ENCODE assay signal across 15 mouse cellular contexts in the genomic region with DNA sequence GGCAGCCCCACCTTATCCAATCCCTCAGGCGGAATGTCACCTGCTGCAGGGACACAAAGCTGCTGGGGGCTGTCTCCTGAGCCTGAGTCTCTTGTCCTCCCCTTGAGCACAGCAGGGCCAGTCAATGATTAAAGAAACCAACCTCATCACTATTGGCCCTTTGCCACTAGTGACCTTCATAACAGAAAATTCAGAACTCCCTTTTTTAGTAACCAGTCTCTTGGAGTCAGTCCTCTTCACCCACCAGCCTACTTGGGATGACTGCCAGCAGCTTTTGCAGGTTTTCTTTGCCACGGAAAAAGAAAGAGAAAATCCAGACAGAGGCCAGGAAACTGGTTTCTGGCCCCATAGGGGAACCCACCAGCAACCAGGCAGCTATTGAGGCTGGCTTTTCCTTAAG. TPM values are rescaled to one million over a fixed set of nuclear protein-coding genes. Genes with fewer than 3 reads are reported as not detected.
DNase-seq lines count a peak whose midpoint lies in the region; ATAC-seq lines count a peak whose summit lies in the region.
"Had no signal": no experiment of that assay in that cellular context is flagged by ENCODE, and none has a peak within 500 bp of the region (broad histone marks: within the 10 kb centered on the region; RNA-seq: fewer than 3 reads in every experiment).

No protein-coding gene starts in this region.

- no peaks in the 10 kb centered on the region for H3K27me3 ChIP-seq in kidney, embryonic 14.5 days (ENCODE audit: control insufficient read depth, insufficient read depth, low read length)
- H3K27me3 ChIP-seq in stomach, embryonic 15.5 days (replicated peaks) = no peaks in the 10 kb centered on the region
- H3K27me3 ChIP-seq: embryonic facial prominence, embryonic 13.5 days; forebrain, embryonic 13.5 days; liver, embryonic 13.5 days had no signal

- DNase-seq in adrenal gland, adult (ENCODE audit: inconsistent age in 2 of 2, low spot score in 1 of 2) = peak; percentile 42 to 81
- no peak for DNase-seq in adrenal gland, adult 18-20 months (ENCODE audit: low spot score in 2 of 2)
- DNase-seq in kidney, adult 18-20 months = peak; percentile 14
- peak; percentile 53 for DNase-seq in adrenal gland, postnatal 14 days
- DNase-seq in right cerebral cortex, postnatal 25 days = no peak
- no peak for DNase-seq in frontal cortex, postnatal 25 days (ENCODE audit: low spot score in 2 of 2)
- DNase-seq: cerebellum, postnatal 25 days; gastrocnemius, postnatal 10 days; liver, embryonic 13.5 days had no signal

- no peak overlapping the region for H3K4me2 ChIP-seq in kidney, embryonic 14.5 days (replicated peaks; ENCODE audit: low read depth, low read length)
- no peak overlapping the region for H3K4me2 ChIP-seq in stomach, embryonic 15.5 days
- H3K4me2 ChIP-seq: embryonic facial prominence, embryonic 13.5 days; forebrain, embryonic 13.5 days; liver, embryonic 13.5 days had no signal

- H3K9me3 ChIP-seq in kidney, embryonic 14.5 days (ENCODE audit: control insufficient read depth, low read length) = no peaks in the 10 kb centered on the region
- no peaks in the 10 kb centered on the region for H3K9me3 ChIP-seq in stomach, embryonic 15.5 days
- H3K9me3 ChIP-seq: embryonic facial prominence, embryonic 13.5 days; forebrain, embryonic 13.5 days; liver, embryonic 13.5 days had no signal

- 66% methylated on average over 2 of the region's 2 CpGs for WGBS in kidney, embryonic 14.5 days
- WGBS in stomach, embryonic 15.5 days = 49% methylated on average over 2 of the region's 2 CpGs

- no peak overlapping the region for H3K9ac ChIP-seq in kidney, embryonic 14.5 days (ENCODE audit: low read depth, low read length)
- no peak overlapping the region for H3K9ac ChIP-seq in stomach, embryonic 15.5 days
- H3K9ac ChIP-seq: embryonic facial prominence, embryonic 13.5 days; forebrain, embryonic 13.5 days; liver, embryonic 13.5 days had no signal

- no peak for ATAC-seq in kidney, embryonic 14.5 days (ENCODE audit: low FRiP score, low TSS enrichment)
- no peak for ATAC-seq in stomach, embryonic 15.5 days (ENCODE audit: insufficient read depth, low FRiP score, low read depth)
- ATAC-seq: forebrain, embryonic 13.5 days; hindbrain, postnatal 0 days had no signal

- H3K4me3 ChIP-seq in kidney, embryonic 14.5 days (ENCODE audit: low read length) = no peak overlapping the region
- no peak overlapping the region for H3K4me3 ChIP-seq in stomach, embryonic 15.5 days (replicated peaks)
- H3K4me3 ChIP-seq: embryonic facial prominence, embryonic 13.5 days; forebrain, embryonic 13.5 days; liver, embryonic 13.5 days; myocyte had no signal

- no peaks in the 10 kb centered on the region for H3K36me3 ChIP-seq in kidney, embryonic 14.5 days (ENCODE audit: control insufficient read depth, insufficient read depth, low read length)
- no peaks in the 10 kb centered on the region for H3K36me3 ChIP-seq in stomach, embryonic 15.5 days
- H3K36me3 ChIP-seq: embryonic facial prominence, embryonic 13.5 days; liver, embryonic 13.5 days had no signal

- no peak overlapping the region for H3K27ac ChIP-seq in kidney, embryonic 14.5 days (ENCODE audit: low read depth, low read length)
- H3K27ac ChIP-seq in stomach, embryonic 15.5 days = peak overlapping the region; percentile 17; the same call in 1 of the 2 replicates
- H3K27ac ChIP-seq: embryonic facial prominence, embryonic 13.5 days; forebrain, embryonic 13.5 days; hindbrain, postnatal 0 days; liver, embryonic 13.5 days had no signal

- H3K4me1 ChIP-seq in kidney, embryonic 14.5 days (ENCODE audit: control insufficient read depth, insufficient read depth, low read length) = peaks cover 2% of the 10 kb centered on the region; the same call in 1 of the 2 replicates
- 0 out of 2 replicates have a peak, but pooled peaks cover 3% of the 10 kb centered on the region for H3K4me1 ChIP-seq in stomach, embryonic 15.5 days
- H3K4me1 ChIP-seq: embryonic facial prominence, embryonic 13.5 days; forebrain, embryonic 13.5 days; liver, embryonic 13.5 days had no signal

RNA-seq across cellular contexts. Expression of gene Tbc1d9, which starts 30.1 kb away (rescaled TPM):
- total RNA-seq in adrenal gland, adult 18-20 months (2021) = 10 to 100 TPM in 1 of 2 experiments, 1 to 10 TPM in 1; 8.1 to 10.9 TPM
- 1.5 and 3.4 TPM in 2 replicates for polyA plus RNA-seq in kidney, embryonic 14.5 days (2014; fragmentation: Nextera tagmentation; extraction: Ambion mirVana)
- 6.6 and 7.8 TPM in 2 replicates for total RNA-seq in adrenal gland, postnatal 14 days (2021)
- 3.0 and 3.8 TPM in 2 replicates for polyA plus RNA-seq in stomach, embryonic 15.5 days (2015; fragmentation: Nextera tagmentation; extraction: Ambion mirVana)

RNA-seq across cellular contexts. Expression of gene Gm10645, which starts 30.9 kb away (rescaled TPM):
- total RNA-seq in adrenal gland, adult 18-20 months (2021) = under 1 TPM in 1 of 2 experiments, not detected in 1; 0.46 TPM
- polyA plus RNA-seq in kidney, embryonic 14.5 days (2014; fragmentation: Nextera tagmentation; extraction: Ambion mirVana) = 1.7 and 3.0 TPM in 2 replicates
- not detected in 2 replicates for total RNA-seq in adrenal gland, postnatal 14 days (2021)
- polyA plus RNA-seq in stomach, embryonic 15.5 days (2015; fragmentation: Nextera tagmentation; extraction: Ambion mirVana) = 2.8 and 3.1 TPM in 2 replicates

Comparison
In these comparisons a context has a peak if more than half of its experiments do, and no peak if none do; other contexts are left out.
1. DNase-seq: peak in adrenal gland, adult (2 of 2), kidney, adult 18-20 months (single experiment) and adrenal gland, postnatal 14 days (single experiment); none in adrenal gland, adult 18-20 months (0 of 2), right cerebral cortex, postnatal 25 days (single experiment) and frontal cortex, postnatal 25 days (0 of 2).